Comparison of ENCODE assay signal across 14 mouse cellular contexts in genomic region chr9:69762703-69763102, GRCm38 (mm10). TPM values are rescaled to one million over a fixed set of nuclear protein-coding genes. Genes with fewer than 3 reads are reported as not detected.
DNase-seq lines count a peak whose midpoint lies in the region; ATAC-seq and TF ChIP-seq lines count a peak whose summit lies in the region.
"Had no signal": no experiment of that assay in that cellular context is flagged by ENCODE, and none has a peak within 500 bp of the region (broad histone marks: within the 10 kb centered on the region; RNA-seq: fewer than 3 reads in every experiment).

No protein-coding gene starts in this region.

- ATAC-seq in hindbrain, postnatal 0 days = peak; percentile 52
- no peak for ATAC-seq in neural tube, embryonic 13.5 days (ENCODE audit: low read depth)

- H3K27me3 ChIP-seq in heart, embryonic 10.5 days (ENCODE audit: insufficient read depth, poor library complexity, severe bottlenecking) = peaks cover 99% of the 10 kb centered on the region
- H3K27me3 ChIP-seq in hindbrain, postnatal 0 days (ENCODE audit: insufficient read depth, low read length) = peaks cover 86% of the 10 kb centered on the region
- H3K27me3 ChIP-seq in neural tube, embryonic 13.5 days = peaks cover 99% of the 10 kb centered on the region

- 1% methylated on average over 14 of the region's 14 CpGs for WGBS in heart, embryonic 10.5 days
- WGBS in hindbrain, postnatal 0 days = 3% methylated on average over 14 of the region's 14 CpGs
- under 1% methylated on average over 14 of the region's 14 CpGs for WGBS in neural tube, embryonic 13.5 days

- H3K36me3 ChIP-seq in heart, embryonic 10.5 days = no peaks in the 10 kb centered on the region
- no peaks in the 10 kb centered on the region for H3K36me3 ChIP-seq in hindbrain, postnatal 0 days (ENCODE audit: insufficient read depth, low read length)
- H3K36me3 ChIP-seq in neural tube, embryonic 13.5 days = no peaks in the 10 kb centered on the region

- intact Hi-C loops in left cerebral cortex, postnatal 25 days (cut with DNase I) = loop anchor here (5.0 to 10.0 kb wide), 3 partner anchors 90 to 1452 kb away; partner anchors contain the start of genes Aldh1a2 and Bnip2

- no peak overlapping the region for H3K27ac ChIP-seq in heart, embryonic 10.5 days
- no peak overlapping the region for H3K27ac ChIP-seq in hindbrain, postnatal 0 days
- H3K27ac ChIP-seq in neural tube, embryonic 13.5 days (replicated peaks) = no peak overlapping the region

- peak overlapping the region; percentile 37 for H3K4me2 ChIP-seq in hindbrain, postnatal 0 days (ENCODE audit: low read depth, low read length)
- H3K4me2 ChIP-seq in neural tube, embryonic 13.5 days = peak overlapping the region; percentile 56

- H3K9ac ChIP-seq in hindbrain, postnatal 0 days (replicated peaks; ENCODE audit: low read length) = no peak overlapping the region
- H3K9ac ChIP-seq in neural tube, embryonic 13.5 days = no peak overlapping the region

- H3K4me3 ChIP-seq in heart, embryonic 10.5 days = peak overlapping the region; percentile 29
- 0 out of 2 replicates have a peak overlapping the region, but pooled peaks have one; percentile 4 for H3K4me3 ChIP-seq in hindbrain, postnatal 0 days (ENCODE audit: low read length)
- H3K4me3 ChIP-seq in neural tube, embryonic 13.5 days = peak overlapping the region; percentile 46
- H3K4me3 ChIP-seq: myocyte had no signal

- no peak for TF ChIP-seq CTCF in hindbrain, postnatal 0 days (IDR thresholded peaks at IDR 0.05; ENCODE audit: low read depth)

- H3K9me3 ChIP-seq in heart, embryonic 10.5 days = no peaks in the 10 kb centered on the region
- H3K9me3 ChIP-seq in hindbrain, postnatal 0 days (ENCODE audit: low read length) = no peaks in the 10 kb centered on the region
- H3K9me3 ChIP-seq in neural tube, embryonic 13.5 days = no peaks in the 10 kb centered on the region

- H3K4me1 ChIP-seq in heart, embryonic 10.5 days = peaks cover 27% of the 10 kb centered on the region
- H3K4me1 ChIP-seq in hindbrain, postnatal 0 days (ENCODE audit: insufficient read depth, low read length) = no peaks in the 10 kb centered on the region
- H3K4me1 ChIP-seq in neural tube, embryonic 13.5 days (replicated peaks) = peaks cover 79% of the 10 kb centered on the region

- DNase-seq in heart, embryonic 10.5 days (ENCODE audit: low spot score) = no peak
- no peak for DNase-seq in heart, postnatal 4 days
- peak; percentile 81 for DNase-seq in embryo, embryonic 10 days (ENCODE audit: low spot score)
- DNase-seq in hindbrain, postnatal 0 days (ENCODE audit: low spot score) = peak; percentile 59
- DNase-seq in adrenal gland, postnatal 10 days = no peak
- no peak for DNase-seq in gastrocnemius, postnatal 10 days
- DNase-seq in left cerebral cortex, postnatal 25 days (ENCODE audit: low spot score in 2 of 2) = no peak
- DNase-seq: cerebellum, adult 18-20 months; heart, postnatal 14 days; layer of hippocampus, adult 9-11 months; lung, adult 2 months had no signal

RNA-seq across cellular contexts. Expression of gene Foxb1, which starts 2.0 kb away (rescaled TPM):
- polyA plus RNA-seq in heart, embryonic 10.5 days (2016; fragmentation: Nextera tagmentation; extraction: Ambion mirVana) = not detected in 2 replicates
- not detected for total RNA-seq in heart, postnatal 4 days (2021)
- total RNA-seq in hindbrain, postnatal 0 days (2014; rRNA removed) = 10.0 and 11.4 TPM in 2 replicates
- polyA plus RNA-seq in hindbrain, postnatal 0 days (2015; fragmentation: Nextera tagmentation; extraction: Ambion mirVana) = 5.5 and 5.7 TPM in 2 replicates
- 7.8 and 8.0 TPM in 2 replicates for polyA plus RNA-seq in neural tube, embryonic 13.5 days (2015; fragmentation: Nextera tagmentation; extraction: Ambion mirVana)
- not detected for total RNA-seq in adrenal gland, postnatal 10 days (2021)
- total RNA-seq in gastrocnemius, postnatal 10 days (2021) = not detected
- not detected for total RNA-seq in left cerebral cortex, postnatal 25 days (2021)
- polyA plus RNA-seq: C2C12; lung, adult 2 months; myocyte had no signal

Comparison
In these comparisons a context has a peak if more than half of its experiments do, and no peak if none do; other contexts are left out.
1. DNase-seq: peak in embryo, embryonic 10 days (single experiment) and hindbrain, postnatal 0 days (single experiment); none in heart, embryonic 10.5 days (single experiment), heart, postnatal 4 days (single experiment), adrenal gland, postnatal 10 days (single experiment), gastrocnemius, postnatal 10 days (single experiment) and left cerebral cortex, postnatal 25 days (0 of 2).
2. RNA of gene Foxb1, which starts 2.0 kb away (total RNA-seq): 10.0 to 11.4 TPM in hindbrain, postnatal 0 days; not detected in left cerebral cortex, postnatal 25 days, not detected in heart, postnatal 4 days, not detected in adrenal gland, postnatal 10 days and not detected in gastrocnemius, postnatal 10 days; every median in the first group is over 10 times any median in the second.
3. Peak in every context shown above with its lines, with median percentiles within 50 percentile points of each other: H3K4me3 ChIP-seq.